Mouse (Mus musculus): Measurements from ENCODE around the gene Josd2. TPM values are rescaled to one million over a fixed set of nuclear protein-coding genes. Genes with fewer than 3 reads are reported as not detected.
A peak's percentile ranks its signal among the peaks of the same experiment; 100 is the strongest.

Josd2 gene
- total RNA-seq, 2 experiments from 2014 or later = 61.5 to 68.3 TPM

GRCm38 (mm10) chr7:44500046-44500445, 32.3 kb downstream of the Josd2 start:
- DNase-seq = no peak

- peak; percentile 74 for DNase-seq
These were observed 33.9 kb downstream of the Josd2 start for GRCm38 (mm10) chr7:44501563-44502115.

GRCm38 (mm10) chr7:44507491-44507890, 39.7 kb downstream of the Josd2 start:
- DNase-seq = no peak

GRCm38 (mm10) chr7:44519240-44519913, 51.6 kb downstream of the Josd2 start:
- no peak for DNase-seq

- no peak for DNase-seq
These were observed 53.2 kb downstream of the Josd2 start for GRCm38 (mm10) chr7:44520990-44521389.

Small RNA genes lying within 50 kb of the gene (microRNA-seq; reads per million reads assigned to microRNA genes)
- 0.64 to 1.0 reads per million in 2 experiments for gene Mir7052

Other genes with a start within 250 kb of the Josd2 start
- not detected for gene Klk1, start 242.6 kb upstream of the Josd2 start, total RNA-seq (2021)
- gene Gm36864, start 231.8 kb upstream of the Josd2 start, total RNA-seq (2021) = not detected
- under 1 TPM; 0.23 to 0.61 TPM for gene 1700028J19Rik, start 221.3 kb upstream of the Josd2 start, total RNA-seq (2021)
- gene 2410002F23Rik, start 221.3 kb upstream of the Josd2 start, total RNA-seq (2021) = 10 to 100 TPM; 23.7 to 35.0 TPM
- gene Acp4, start 210.6 kb upstream of the Josd2 start, total RNA-seq (2021) = not detected
- gene Gm15517, start 206.5 kb upstream of the Josd2 start, total RNA-seq (2021) = not detected
- 1 to 10 TPM; 5.0 to 6.8 TPM for gene Clec11a, start 161.1 kb upstream of the Josd2 start, total RNA-seq (2021)
- 1 to 10 TPM; 2.0 to 2.7 TPM for gene Shank1, start 157.7 kb upstream of the Josd2 start, total RNA-seq (2021)
- under 1 TPM; 0.38 to 0.41 TPM for gene Syt3, start 83.9 kb upstream of the Josd2 start, total RNA-seq (2021)
- not detected for gene 1700008O03Rik, start 82.2 kb upstream of the Josd2 start, total RNA-seq (2021)
- gene Lrrc4b, start 39.0 kb upstream of the Josd2 start, total RNA-seq (2021) = 1 to 10 TPM; 1.9 to 2.5 TPM
- not detected for gene Aspdh, start 2.6 kb upstream of the Josd2 start, total RNA-seq (2021)
- gene Emc10, start 28.5 kb downstream of the Josd2 start, total RNA-seq (2021) = 10 to 100 TPM; 50.8 to 52.6 TPM
- gene Fam71e1, start 28.6 kb downstream of the Josd2 start, total RNA-seq (2021) = 1 to 10 TPM; 4.3 to 5.7 TPM
- 1,000 to 10,000 TPM; 2,219 to 2,666 TPM for gene Mybpc2, start 56.7 kb downstream of the Josd2 start, total RNA-seq (2021)
- 1 to 10 TPM in 1 of 2 experiments, not detected in 1; 1.2 TPM for gene Spib, start 64.1 kb downstream of the Josd2 start, total RNA-seq (2021)
- 10 to 100 TPM in 1 of 2 experiments, 1 to 10 TPM in 1; 8.1 to 14.7 TPM for gene Pold1, start 80.9 kb downstream of the Josd2 start, total RNA-seq (2021)
- gene Nr1h2, start 86.0 kb downstream of the Josd2 start, total RNA-seq (2021) = 10 to 100 TPM; 27.4 to 35.4 TPM
- gene Napsa, start 104.4 kb downstream of the Josd2 start, total RNA-seq (2021) = under 1 TPM in 1 of 2 experiments, not detected in 1; 0.99 TPM
- gene Kcnc3, start 122.7 kb downstream of the Josd2 start, total RNA-seq (2021) = 1 to 10 TPM; 1.4 to 1.6 TPM
- 10 to 100 TPM; 21.4 to 23.3 TPM for gene Myh14, start 202.9 kb downstream of the Josd2 start, total RNA-seq (2021)
- gene Izumo2, start 240.8 kb downstream of the Josd2 start, total RNA-seq (2021) = not detected